Mouse (Mus musculus): ENCODE measurements at regions not wholly inside any gene's neighbourhood (a gene's known extent, or its start where the extent isn't known, plus 50 kb on each side); places are given as distances from the start of the nearest gene placed in this dataset.

DNA sequence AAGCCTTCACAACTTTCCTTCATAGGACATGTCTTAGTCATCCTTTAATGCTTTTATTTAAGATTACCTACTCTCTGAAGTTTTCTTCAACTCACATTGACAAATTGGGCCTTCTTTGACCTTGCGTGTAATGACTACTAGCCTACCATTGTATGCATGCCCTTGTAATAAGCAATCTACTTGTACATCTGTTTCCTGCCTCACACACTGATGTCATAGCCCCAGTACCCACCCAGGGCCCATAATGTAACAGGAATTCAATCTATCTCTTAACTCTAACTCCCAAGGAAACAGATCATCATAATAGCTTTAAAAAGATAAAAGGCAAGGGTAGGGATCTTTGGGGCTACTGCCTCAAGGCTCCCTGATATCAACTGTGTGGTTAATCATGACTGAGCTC, 690.4 kb downstream of the Diaph3 start:
- Histone ChIP-seq H3K27ac (no peak overlapping the region), H3K9ac (no peak overlapping the region), H3K9me3 (ENCODE audit: control insufficient read depth, low read length) (no peaks in the 10 kb centered on the region), H3K36me3 (replicated peaks; ENCODE audit: control insufficient read depth, insufficient read depth) (no peaks in the 10 kb centered on the region), H3K4me2 (replicated peaks) (no peak overlapping the region), H3K27me3 (ENCODE audit: control insufficient read depth, insufficient read depth, low read length) (no peaks in the 10 kb centered on the region), H3K4me1 (replicated peaks; ENCODE audit: control insufficient read depth, insufficient read depth, low read length) (no peaks in the 10 kb centered on the region), H3K4me3 (replicated peaks; ENCODE audit: low read length) (no peak overlapping the region)
- ATAC-seq (ENCODE audit: low FRiP score): no peak
- DNase-seq (ENCODE audit: low spot score): no peak
- 96% methylated on average over 1 of the region's 1 CpGs for WGBS

DNA sequence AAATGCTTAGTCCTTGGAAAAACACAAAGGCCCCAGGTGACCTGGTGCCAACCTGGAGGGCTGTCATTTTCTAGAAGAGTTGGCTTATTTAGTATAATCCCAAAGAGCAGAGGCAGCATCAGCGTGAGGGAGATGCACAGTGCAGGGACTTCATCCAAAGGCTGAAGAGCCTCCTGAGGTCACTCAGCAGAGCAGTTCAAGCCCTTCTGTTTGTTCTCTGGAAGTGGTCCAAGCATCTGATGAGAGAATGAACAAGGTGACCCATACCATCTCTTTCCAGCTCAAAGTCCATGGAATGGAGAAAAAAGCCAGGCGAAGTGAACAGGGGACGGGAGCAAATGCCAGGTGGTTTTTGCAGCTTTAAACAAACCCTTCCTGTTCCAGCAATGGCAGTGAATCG, 695.9 kb downstream of the Diaph3 start:
- Histone ChIP-seq H3K4me3 (replicated peaks; ENCODE audit: low read length) (no peak overlapping the region), H3K36me3 (replicated peaks; ENCODE audit: control insufficient read depth, insufficient read depth) (no peaks in the 10 kb centered on the region), H3K4me2 (replicated peaks) (no peak overlapping the region), H3K4me1 (replicated peaks; ENCODE audit: control insufficient read depth, insufficient read depth, low read length) (no peaks in the 10 kb centered on the region), H3K27ac (no peak overlapping the region), H3K9ac (no peak overlapping the region), H3K27me3 (ENCODE audit: control insufficient read depth, insufficient read depth, low read length) (no peaks in the 10 kb centered on the region), H3K9me3 (ENCODE audit: control insufficient read depth, low read length) (no peaks in the 10 kb centered on the region)
- 89% methylated on average over 4 of the region's 4 CpGs for WGBS
- no peak for ATAC-seq (ENCODE audit: low FRiP score)
- no peak for DNase-seq (ENCODE audit: low spot score)

GRCm38 (mm10) chr14:86443921-86444835, 696.9 kb downstream of the Diaph3 start:
- H3K4me1 ChIP-seq (replicated peaks; ENCODE audit: control insufficient read depth, insufficient read depth, low read length): no peaks in the 10 kb centered on the region
- no peak overlapping the region for H3K4me2 ChIP-seq (replicated peaks)
- H3K27ac ChIP-seq: no peak overlapping the region
- no peak overlapping the region for H3K9ac ChIP-seq
- no peaks in the 10 kb centered on the region for H3K9me3 ChIP-seq (ENCODE audit: control insufficient read depth, low read length)
- H3K36me3 ChIP-seq (replicated peaks; ENCODE audit: control insufficient read depth, insufficient read depth): no peaks in the 10 kb centered on the region
- ATAC-seq (ENCODE audit: low FRiP score): no peak
- no peak overlapping the region for H3K4me3 ChIP-seq (replicated peaks; ENCODE audit: low read length)
- WGBS: 19% methylated on average over 5 of the region's 5 CpGs
- H3K27me3 ChIP-seq (ENCODE audit: control insufficient read depth, insufficient read depth, low read length): no peaks in the 10 kb centered on the region
- no peak for DNase-seq (ENCODE audit: low spot score)

DNA sequence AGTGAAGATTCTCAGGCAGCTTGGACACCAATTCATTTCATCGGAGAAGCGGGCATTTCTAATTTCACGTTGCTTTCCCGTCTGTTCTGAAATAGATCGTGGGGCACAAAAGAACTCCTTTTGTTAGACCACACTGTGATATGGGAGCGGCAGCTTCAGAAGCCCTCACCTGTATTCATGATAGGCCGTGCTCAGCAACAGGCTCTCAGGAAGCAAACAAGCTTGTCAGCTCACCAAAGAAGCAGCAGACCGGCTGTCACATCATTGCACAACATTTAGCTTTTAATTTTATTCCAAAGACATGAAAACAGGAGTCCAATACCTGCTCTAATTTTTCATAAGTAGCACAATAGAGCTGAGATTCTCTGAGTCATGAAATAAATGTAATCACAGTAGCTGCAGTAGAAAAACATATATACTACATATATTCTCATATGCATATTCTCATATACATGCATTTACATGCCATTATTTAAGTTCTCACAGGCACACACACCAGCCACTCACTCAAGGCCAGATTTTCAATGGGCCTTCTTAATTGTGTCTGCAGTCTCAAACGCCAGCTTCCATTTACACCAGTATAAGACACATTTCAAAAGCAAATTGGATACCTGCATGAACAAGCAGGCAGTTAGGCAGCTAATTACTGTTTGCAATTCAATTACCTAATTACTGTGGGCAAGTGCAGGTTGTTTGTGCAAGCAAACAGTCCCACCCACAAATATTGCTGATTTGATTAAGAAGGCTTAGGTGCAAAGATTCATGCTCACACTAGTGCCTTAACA, 698.9 kb downstream of the Diaph3 start:
- 69% methylated on average over 9 of the region's 9 CpGs for WGBS
- no peak overlapping the region for H3K9ac ChIP-seq
- DNase-seq (ENCODE audit: low spot score) (no peak), ATAC-seq (ENCODE audit: low FRiP score) (no peak)
- H3K27ac ChIP-seq: no peak overlapping the region
- H3K4me1 ChIP-seq (replicated peaks; ENCODE audit: control insufficient read depth, insufficient read depth, low read length): no peaks in the 10 kb centered on the region
- H3K9me3 ChIP-seq (ENCODE audit: control insufficient read depth, low read length): no peaks in the 10 kb centered on the region
- no peaks in the 10 kb centered on the region for H3K36me3 ChIP-seq (replicated peaks; ENCODE audit: control insufficient read depth, insufficient read depth)
- no peaks in the 10 kb centered on the region for H3K27me3 ChIP-seq (ENCODE audit: control insufficient read depth, insufficient read depth, low read length)
- H3K4me2 ChIP-seq (replicated peaks): no peak overlapping the region
- no peak overlapping the region for H3K4me3 ChIP-seq (replicated peaks; ENCODE audit: low read length)

- no peaks in the 10 kb centered on the region for H3K9me3 ChIP-seq (ENCODE audit: control insufficient read depth, low read length)
- H3K9ac ChIP-seq: no peak overlapping the region
- H3K4me3 ChIP-seq (replicated peaks; ENCODE audit: low read length): no peak overlapping the region
- H3K36me3 ChIP-seq (replicated peaks; ENCODE audit: control insufficient read depth, insufficient read depth): no peaks in the 10 kb centered on the region
- H3K4me2 ChIP-seq (replicated peaks): no peak overlapping the region
- H3K27ac ChIP-seq: no peak overlapping the region
- WGBS: 88% methylated on average over 3 of the region's 3 CpGs
- ATAC-seq (ENCODE audit: low FRiP score): no peak
- peaks cover 3% of the 10 kb centered on the region; the same call in 1 of the 2 replicates for H3K4me1 ChIP-seq (replicated peaks; ENCODE audit: control insufficient read depth, insufficient read depth, low read length)
- DNase-seq (ENCODE audit: low spot score): no peak
- no peaks in the 10 kb centered on the region for H3K27me3 ChIP-seq (ENCODE audit: control insufficient read depth, insufficient read depth, low read length)
Observed at GRCm38 (mm10) chr14:86437383-86437782, 703.7 kb downstream of the Diaph3 start.

DNA sequence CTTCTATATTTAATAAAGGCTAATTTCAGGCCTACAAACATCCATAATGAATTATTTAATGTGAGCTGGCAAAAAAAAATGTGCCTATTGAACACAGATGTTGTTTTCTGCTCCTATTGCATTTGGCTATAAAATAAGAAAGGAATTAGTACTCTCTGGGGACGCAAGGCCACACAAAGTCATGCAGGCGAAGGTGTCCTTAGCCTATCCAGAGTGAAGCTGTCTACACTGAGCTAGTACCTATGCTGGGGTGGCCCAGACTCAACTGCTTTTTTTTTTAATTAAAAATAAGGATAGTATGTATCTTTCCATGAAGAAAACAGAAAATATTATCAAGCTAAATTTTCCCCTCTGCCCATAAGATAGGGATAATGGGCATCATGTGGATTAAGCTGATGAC, 705.7 kb downstream of the Diaph3 start:
- Histone ChIP-seq H3K4me2 (replicated peaks) (no peak overlapping the region), H3K9me3 (ENCODE audit: control insufficient read depth, low read length) (no peaks in the 10 kb centered on the region), H3K36me3 (replicated peaks; ENCODE audit: control insufficient read depth, insufficient read depth) (no peaks in the 10 kb centered on the region), H3K4me1 (replicated peaks; ENCODE audit: control insufficient read depth, insufficient read depth, low read length) (peaks cover 3% of the 10 kb centered on the region; the same call in 1 of the 2 replicates), H3K9ac (no peak overlapping the region), H3K27ac (no peak overlapping the region), H3K27me3 (ENCODE audit: control insufficient read depth, insufficient read depth, low read length) (no peaks in the 10 kb centered on the region), H3K4me3 (replicated peaks; ENCODE audit: low read length) (no peak overlapping the region)
- DNase-seq (ENCODE audit: low spot score) (no peak), ATAC-seq (ENCODE audit: low FRiP score) (no peak)
- WGBS: 82% methylated on average over 2 of the region's 2 CpGs

GRCm38 (mm10) chr14:86431215-86431816, 709.7 kb downstream of the Diaph3 start:
- no peak overlapping the region for H3K4me3 ChIP-seq (replicated peaks; ENCODE audit: low read length)
- H3K9me3 ChIP-seq (ENCODE audit: control insufficient read depth, low read length): no peaks in the 10 kb centered on the region
- DNase-seq (ENCODE audit: low spot score): no peak
- no peak for ATAC-seq (ENCODE audit: low FRiP score)
- no peak overlapping the region for H3K9ac ChIP-seq
- H3K27me3 ChIP-seq (ENCODE audit: control insufficient read depth, insufficient read depth, low read length): no peaks in the 10 kb centered on the region
- WGBS: 74% methylated on average over 6 of the region's 6 CpGs
- peaks cover 3% of the 10 kb centered on the region; the same call in 1 of the 2 replicates for H3K4me1 ChIP-seq (replicated peaks; ENCODE audit: control insufficient read depth, insufficient read depth, low read length)
- H3K27ac ChIP-seq: no peak overlapping the region
- H3K4me2 ChIP-seq (replicated peaks): no peak overlapping the region
- H3K36me3 ChIP-seq (replicated peaks; ENCODE audit: control insufficient read depth, insufficient read depth): no peaks in the 10 kb centered on the region

DNA sequence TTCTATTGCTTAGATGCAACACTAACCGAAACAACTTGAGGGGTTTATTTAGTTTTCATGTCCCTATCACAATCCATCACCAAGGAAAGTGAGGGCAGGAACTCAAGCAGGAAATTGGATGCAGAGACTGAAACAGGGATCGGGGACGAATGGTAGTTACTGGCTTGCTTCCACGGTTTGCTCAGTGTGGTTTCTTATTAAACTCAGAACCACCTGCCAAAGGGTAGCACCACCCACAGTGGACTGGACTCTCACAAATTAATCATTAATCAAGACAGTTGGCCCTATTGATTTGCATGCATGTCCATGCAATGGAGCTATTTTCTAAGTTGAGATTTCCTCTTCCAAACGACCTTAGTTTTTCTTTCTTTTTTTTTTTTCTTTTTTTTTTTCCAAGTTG, 719.2 kb downstream of the Diaph3 start:
- ATAC-seq (ENCODE audit: low FRiP score) (no peak), DNase-seq (ENCODE audit: low spot score) (no peak)
- no peak overlapping the region for H3K4me2 ChIP-seq (replicated peaks)
- no peaks in the 10 kb centered on the region for H3K27me3 ChIP-seq (ENCODE audit: control insufficient read depth, insufficient read depth, low read length)
- no peaks in the 10 kb centered on the region for H3K4me1 ChIP-seq (replicated peaks; ENCODE audit: control insufficient read depth, insufficient read depth, low read length)
- H3K9me3 ChIP-seq (ENCODE audit: control insufficient read depth, low read length): no peaks in the 10 kb centered on the region
- H3K4me3 ChIP-seq (replicated peaks; ENCODE audit: low read length): no peak overlapping the region
- no peak overlapping the region for H3K27ac ChIP-seq
- WGBS: 63% methylated on average over 5 of the region's 5 CpGs
- no peaks in the 10 kb centered on the region for H3K36me3 ChIP-seq (replicated peaks; ENCODE audit: control insufficient read depth, insufficient read depth)
- no peak overlapping the region for H3K9ac ChIP-seq

DNA sequence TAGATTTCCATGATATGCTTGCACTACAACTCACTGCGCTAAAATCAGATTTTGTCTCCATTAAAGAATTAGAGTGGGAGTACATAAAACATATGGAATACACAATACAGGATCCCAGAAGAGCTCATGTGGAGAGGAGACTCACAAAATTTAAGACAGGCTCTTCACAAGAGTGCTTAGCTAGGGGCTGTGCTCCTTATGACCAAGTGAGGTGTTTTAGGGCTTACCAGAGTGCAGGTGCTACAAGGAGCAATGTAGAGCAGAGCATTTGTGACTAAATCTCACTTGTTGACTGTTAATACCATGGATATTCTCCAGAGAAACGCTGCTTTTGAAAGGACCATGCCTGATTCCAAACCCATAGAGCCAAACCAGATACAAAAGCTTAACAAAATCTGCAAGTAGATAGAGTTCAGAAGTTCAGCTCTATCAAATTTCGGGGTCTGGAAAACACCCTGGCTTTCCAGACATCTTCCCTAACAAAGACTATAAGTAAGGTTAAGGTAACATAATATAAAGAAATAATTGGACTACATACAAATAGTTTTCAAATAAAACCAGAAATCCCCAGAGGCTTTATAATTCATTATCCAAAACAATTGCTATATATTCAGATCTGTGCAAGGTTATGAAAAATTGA, 721.0 kb downstream of the Diaph3 start:
- Histone ChIP-seq H3K27ac (no peak overlapping the region), H3K27me3 (ENCODE audit: control insufficient read depth, insufficient read depth, low read length) (no peaks in the 10 kb centered on the region), H3K4me2 (replicated peaks) (no peak overlapping the region), H3K4me1 (replicated peaks; ENCODE audit: control insufficient read depth, insufficient read depth, low read length) (no peaks in the 10 kb centered on the region), H3K4me3 (replicated peaks; ENCODE audit: low read length) (no peak overlapping the region), H3K36me3 (replicated peaks; ENCODE audit: control insufficient read depth, insufficient read depth) (no peaks in the 10 kb centered on the region), H3K9me3 (ENCODE audit: control insufficient read depth, low read length) (no peaks in the 10 kb centered on the region), H3K9ac (no peak overlapping the region)
- WGBS: 86% methylated on average over 3 of the region's 3 CpGs
- no peak for DNase-seq (ENCODE audit: low spot score)
- ATAC-seq (ENCODE audit: low FRiP score): no peak
